Mouse (Mus musculus) CD4-positive, CD25-positive, alpha-beta regulatory T cell, adult 4 months (primary cell): Measurements from ENCODE around the gene Begain. TPM values are rescaled to one million over a fixed set of nuclear protein-coding genes. Genes with fewer than 3 reads are reported as not detected.

Experiments used
- polyA plus RNA-seq, 2 experiments: library from polyadenylated mRNA; unstranded; fragments of 100-300 nt; shearing (Covaris generic); gene quantifications; one replicate each; pipeline ENCODE4 v1.2.1; 2017

Gene Begain
- polyA plus RNA-seq, 2 experiments from 2014 or later, result 0.19 to 0.22 TPM

Other genes with a start within 250 kb of the Begain start
- gene Slc25a29, start 232.3 kb downstream of the Begain start, polyA plus RNA-seq, result 1 to 10 TPM; 3.0 to 3.8 TPM
- 1 to 10 TPM; 1.2 to 2.6 TPM for gene Slc25a47, start 232.2 kb downstream of the Begain start, polyA plus RNA-seq
- 10 to 100 TPM in 1 of 2 experiments, 1 to 10 TPM in 1; 5.7 to 19.2 TPM for gene Wdr25, start 174.6 kb downstream of the Begain start, polyA plus RNA-seq
- 10 to 100 TPM; 52.8 to 85.9 TPM for gene Wars, start 174.0 kb downstream of the Begain start, polyA plus RNA-seq